Mouse (Mus musculus) cerebellum, postnatal 10 days (tissue): ENCODE results near the gene Rpl41.
A peak's percentile ranks its signal among the peaks of the same experiment; 100 is the strongest.
"Not testable (repeated sequence)": the region's sequence is repeated elsewhere in the genome, so short reads cannot be mapped to it uniquely, and the experiment has no call there.

Experiments
- DNase-seq, 2 experiments: peaks; one replicate each; pipeline ENCODE4 v3.0.0; 2021; ENCODE audit warnings: mixed read lengths in 2 of 2

Gene Rpl41

DNA sequence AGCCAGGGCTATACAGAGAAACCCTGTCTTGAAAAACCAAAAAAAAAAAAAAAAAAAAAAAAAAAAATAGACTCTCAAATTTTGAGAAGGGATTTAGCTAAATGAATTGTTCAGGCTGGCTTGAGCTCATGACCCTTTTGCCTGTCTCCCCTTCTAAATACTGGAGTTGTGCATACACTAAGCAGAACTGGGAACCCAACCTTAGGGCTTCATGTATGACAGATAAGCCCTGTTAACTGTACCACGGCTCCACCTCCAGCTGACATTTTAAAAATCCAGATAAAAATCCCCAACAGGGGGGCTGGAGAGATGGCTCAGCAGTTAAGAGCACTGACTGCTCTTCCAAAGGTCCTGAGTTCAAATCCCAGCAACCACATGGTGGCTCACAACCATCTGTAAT is 6.5 kb upstream of the Rpl41 start:
- not testable (repeated sequence) for DNase-seq

DNA sequence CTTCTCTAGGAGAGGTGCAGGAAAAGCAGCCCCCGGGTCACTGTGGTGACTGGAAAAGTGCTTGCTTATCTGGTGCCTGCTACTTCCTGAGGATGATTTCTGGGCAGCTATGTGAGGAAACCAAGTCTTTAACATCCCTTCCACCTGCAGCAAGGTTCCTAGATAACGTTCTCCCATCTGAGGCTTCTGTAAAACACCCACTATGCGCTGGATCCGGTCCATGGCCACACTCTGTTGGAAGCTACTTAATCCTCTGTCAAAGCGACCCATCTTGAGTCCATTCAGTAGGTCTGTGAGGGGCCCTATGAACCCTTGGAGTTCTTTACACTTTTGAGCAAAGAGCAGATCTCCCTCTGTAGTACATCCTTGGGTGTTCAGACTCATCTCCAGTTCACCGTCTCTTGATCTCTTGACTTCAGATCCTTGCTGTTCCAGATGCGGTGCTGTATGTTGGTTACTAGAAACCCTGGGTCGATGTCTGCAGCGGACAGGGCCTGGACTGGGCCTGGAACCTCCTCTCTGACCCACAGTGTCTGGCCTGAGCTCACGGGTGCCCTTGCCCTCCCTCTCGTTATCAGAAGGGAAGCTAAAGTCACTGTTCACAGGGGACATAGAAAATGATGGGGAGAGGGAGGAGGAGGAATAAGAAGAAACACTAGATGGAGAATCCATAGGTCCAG is 1.2 kb upstream of the Rpl41 start:
- not testable (repeated sequence) for DNase-seq

DNA sequence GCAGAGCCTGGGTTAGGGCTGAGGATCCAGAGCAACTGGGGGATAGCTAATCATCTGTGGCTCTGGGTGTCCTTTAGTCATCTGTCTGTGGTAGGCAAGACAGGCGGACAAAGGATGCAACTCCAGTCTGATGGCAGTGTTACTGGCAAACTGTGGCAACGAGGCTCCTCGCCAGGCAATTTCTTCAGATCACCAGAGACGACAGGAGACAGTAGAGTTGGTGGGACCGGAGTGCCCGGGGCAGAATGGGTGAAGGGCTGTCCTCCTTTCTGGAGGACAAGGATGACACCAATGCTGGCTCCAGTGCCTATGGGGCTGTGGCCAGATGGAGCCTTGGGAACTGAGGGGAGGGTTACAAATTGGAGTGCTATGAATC is 565 bp upstream of the Rpl41 start:
- peak; percentile 55 to 64 for DNase-seq

DNA sequence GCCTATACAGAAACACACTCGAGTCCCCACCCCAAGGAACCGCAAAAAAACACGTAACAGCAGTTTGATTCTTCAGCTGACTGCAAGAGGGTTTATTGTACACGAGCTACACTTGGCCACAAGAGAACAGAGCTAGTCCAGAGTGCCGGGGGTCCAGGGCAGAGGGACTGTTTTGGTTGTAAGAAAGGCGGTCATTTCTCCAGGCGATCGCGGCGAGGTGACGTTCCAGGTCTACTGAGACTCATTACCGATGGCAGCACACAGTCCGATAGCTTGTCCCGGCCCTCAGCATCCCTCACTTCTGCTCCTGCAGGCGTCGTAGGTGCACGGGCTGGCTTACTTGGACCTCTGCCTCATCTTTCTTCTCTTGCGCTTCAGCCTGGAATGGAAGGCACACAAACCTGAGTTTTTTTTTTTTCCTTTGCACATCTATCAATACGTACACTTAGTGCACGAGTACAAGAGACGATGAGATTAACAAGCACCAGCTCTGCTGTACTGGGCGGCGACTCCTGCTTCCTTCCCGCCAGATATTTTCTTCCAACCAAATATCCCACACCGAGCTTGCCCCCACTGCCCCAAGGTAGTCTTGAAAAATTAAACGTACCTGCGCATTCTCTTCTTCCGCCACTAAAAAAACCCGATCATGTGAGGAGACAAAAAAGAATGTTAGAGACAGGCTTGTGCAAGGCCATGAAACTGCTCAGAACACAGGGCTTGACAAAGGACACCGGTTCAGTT is 884 bp downstream of the Rpl41 start:
- peak; percentile 23 to 53 for DNase-seq

DNA sequence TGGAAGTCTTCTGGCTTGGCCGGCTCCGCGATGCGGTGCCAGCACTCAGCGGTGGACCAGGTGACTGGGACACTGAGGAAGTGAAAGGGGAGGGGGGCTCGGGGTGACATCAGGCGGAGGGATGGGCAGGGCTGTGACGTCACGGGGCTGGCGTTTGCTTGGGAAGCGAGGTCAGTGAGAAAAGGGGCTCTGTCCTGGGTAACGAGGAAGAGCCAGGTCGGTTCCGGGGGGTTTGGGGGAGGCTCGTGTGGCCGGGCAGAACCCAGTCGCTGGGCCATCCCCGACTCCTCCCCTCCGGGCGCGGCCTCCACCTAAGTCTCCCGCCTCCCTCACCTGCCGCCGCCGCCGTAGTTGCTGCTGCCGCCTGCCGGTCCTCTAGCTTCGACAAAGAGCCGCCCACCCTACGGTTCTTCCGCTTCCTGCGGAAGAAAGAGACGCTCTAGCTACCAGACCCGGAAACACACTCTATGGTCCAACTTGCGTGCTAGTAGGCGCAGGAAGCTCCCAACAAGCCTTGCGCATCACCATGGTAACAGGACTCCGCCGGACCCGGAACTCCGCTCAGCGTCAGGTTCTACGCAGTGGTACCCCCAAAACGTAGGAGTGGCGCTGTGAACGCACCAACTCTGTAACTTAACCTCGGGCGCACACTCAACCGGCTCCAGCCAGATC is 1.6 kb downstream of the Rpl41 start, which contains the start of gene Zc3h10:
TSS of gene Zc3h10 (minus strand) at position 414 of the 672 bp plus-strand sequence.
- DNase-seq, result peak; percentile 97

DNA sequence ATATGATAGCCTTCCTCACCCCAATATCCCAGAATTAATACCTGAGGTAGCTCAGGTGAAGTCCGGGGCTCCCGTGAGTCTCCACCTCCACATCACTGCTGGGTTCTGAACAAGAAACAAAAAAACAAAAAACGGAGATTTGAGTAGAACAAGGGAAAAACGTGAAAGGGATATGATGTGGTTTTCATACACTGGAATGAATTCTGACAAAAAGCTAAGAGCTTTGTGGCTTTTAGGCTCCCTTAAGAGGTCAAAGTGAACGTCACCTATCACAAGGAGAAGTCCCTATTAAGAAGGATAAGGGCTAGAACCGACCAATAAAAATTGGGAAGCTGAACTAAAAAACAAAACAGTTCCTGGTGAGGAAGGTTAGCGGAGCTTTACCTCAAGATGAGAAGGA is 2.3 kb downstream of the Rpl41 start:
- DNase-seq, result peak in 1 of 2 experiments; percentile 42

DNA sequence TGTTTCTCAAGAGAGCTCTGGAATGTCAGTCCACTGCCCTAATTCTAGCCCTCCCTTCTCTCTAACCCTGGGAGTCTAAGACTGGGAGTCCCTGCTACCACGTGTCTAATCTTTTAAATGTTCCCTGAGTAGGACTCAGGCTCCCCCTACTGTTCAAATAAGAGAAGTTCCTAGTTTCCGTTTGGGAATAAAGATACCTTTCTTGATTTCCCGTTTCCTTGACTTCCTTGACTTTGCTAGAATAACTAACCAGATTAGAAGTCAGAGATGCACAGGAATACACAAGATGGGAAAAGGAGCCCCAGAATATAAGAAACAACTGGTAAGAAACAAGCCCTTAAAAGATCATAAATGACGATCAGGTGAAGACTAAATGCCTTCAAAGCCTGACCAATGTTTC is 2.7 kb downstream of the Rpl41 start:
- DNase-seq, result peak in 1 of 2 experiments; percentile 64

DNA sequence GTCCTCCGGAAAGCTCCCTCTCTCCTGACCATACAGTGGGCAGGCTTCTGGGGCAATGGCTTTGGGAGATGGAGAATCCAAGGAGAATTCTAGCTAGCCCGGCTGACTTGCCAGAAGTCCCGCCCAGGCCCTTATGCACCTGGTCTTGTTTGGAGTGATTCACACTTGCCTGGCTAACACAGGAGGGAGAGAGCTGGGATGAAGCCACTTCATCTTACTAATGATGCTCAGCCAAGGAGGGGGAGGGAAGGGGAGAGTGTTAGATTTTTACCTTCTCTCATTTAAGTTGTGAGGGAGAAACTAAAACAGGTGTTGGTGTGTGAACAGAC is 3.6 kb downstream of the Rpl41 start:
- no peak for DNase-seq

DNA sequence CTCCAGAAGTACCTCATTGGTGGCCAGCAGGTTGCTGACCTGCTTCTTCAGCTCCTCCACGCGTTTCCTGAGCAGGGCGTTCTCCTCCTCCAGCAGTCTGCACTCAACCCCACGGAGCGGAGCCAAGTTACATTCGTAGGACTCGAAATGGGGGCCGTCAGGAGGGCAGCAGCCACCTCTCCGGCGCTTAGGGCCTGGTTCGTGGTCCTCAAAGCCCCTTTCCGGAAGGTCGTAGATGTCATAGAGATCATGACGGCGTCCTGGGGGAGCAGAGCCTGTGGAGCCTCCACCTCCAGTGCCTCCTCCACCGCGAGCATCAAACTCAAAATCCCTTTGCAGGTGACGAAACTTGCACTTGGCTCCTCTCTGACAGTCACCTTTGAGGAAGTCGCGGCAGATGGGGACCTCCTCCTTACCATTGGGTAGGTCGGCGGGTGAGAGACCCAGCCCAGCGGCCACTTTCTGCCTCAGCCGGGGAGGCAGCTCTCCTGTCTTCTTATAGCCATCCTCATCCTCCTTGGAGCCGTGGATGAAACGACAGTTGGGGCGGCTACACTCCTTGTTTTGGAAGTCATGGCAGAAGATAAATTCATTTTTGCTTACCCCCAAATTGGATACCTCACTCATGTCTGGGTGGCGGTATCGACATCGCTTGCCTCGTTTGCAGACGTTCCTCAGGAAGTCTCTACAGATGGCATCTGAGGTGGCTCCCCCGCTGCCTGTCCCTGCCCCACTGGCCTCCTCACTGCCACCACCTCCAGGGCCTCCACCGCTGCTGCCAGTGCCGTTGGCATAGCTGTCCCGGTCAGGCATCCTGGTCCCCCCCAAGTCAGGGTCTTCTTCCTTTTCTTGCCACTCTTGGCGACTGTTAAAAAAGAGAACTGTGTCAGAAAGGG is 4.2 kb downstream of the Rpl41 start:
- peak in 1 of 2 experiments; percentile 17 for DNase-seq

DNA sequence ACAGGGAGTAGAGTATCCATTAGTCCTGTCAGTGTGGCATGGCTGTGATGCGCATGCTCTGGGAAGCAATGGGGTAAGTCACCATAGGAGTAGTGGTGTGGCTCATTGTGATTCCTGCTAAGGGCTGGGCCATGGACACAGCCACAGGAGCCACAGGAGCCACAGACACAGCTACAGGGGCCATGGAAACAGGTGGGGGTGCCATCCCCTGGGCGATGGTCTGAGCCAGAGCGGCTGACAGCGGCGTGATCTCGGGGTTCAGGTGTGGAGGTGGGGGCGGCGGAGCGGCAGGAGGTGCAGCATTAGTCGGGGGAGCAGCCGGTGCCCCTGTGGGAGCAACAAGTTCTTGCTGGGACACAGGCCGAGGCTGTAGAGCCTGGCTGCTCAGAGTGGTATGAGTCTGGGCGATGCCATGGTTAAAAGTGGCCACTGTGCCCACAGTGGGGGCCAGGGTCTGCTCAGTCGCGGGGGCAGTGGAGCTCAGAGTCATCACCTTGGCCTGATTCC is 4.9 kb downstream of the Rpl41 start:
- DNase-seq, result no peak

DNA sequence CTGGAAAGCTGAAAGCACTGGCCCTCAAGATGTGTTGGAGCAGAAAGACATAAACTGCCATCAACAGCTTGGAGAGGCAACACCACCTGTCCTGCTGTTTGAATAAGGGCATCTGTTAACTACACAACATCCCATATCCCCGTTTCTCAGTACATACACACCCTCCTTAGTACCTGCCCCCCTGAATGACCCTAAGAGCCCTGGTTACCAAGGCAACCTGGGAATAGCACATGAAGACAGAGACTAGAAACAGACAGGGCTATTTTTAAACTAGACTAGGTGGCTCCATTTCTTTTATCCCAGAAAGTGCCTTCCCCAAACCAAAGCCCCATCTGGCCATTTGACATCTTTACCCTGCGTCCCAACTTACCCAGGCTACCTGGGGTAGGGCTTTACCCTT is 6.0 kb downstream of the Rpl41 start:
- no peak for DNase-seq

DNA sequence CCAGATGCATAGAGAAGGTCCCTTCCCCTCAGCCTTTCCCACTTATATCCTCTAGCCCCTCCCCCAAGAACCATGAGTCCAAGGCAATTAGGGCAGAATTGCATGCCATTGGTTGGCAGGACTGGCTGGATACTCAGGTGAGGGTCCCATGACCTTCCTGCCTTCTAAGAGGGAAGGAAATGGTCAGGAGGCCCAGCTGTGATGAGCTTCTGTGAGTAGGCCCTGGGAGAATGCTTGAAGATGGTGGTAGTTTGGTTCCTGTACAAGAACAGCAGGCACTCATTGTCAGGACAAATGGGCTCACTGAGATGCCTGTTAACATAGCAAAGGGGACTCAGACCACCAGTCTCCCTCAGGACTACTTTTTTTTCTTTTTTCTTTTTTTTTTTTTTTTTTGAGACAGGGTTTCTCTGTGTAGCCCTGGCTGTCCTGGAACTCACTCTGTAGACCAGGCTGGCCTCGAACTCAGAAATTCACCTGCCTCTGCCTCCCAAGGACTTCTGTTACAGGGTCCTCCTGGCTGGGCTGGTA is 10.7 kb downstream of the Rpl41 start:
- DNase-seq, result no peak

DNA sequence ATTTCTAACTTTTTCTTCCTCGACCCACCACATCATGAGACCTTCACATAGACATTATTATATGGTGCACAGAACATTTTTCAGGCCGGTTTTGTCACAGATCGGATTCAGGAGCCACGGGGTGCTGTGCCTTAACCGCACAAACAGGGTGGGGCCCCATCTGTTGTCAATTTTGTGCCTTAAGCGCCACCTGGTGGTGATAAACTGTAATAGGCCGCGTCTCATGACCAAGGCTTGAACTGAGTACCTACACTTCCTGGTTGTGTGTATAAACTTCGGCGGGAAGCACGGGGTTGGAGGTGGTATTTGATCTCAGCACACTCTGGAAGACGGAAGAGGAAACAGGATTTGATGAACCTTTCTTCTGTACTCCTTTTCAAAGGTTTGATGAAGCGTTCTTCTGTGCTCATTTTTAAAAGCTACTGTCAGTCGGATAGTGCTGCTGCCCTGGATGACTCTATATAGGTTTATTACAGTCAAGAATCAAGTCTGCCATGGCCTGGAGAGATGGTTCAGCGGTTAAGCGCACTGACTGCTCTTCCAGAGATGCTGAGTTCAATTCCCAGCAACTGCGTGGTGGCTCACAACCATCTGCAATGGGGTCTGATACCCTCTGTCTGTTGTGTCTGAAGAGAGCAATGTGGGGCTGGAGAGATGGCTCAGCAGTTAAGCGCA is 12.7 kb downstream of the Rpl41 start:
- peak; percentile 92 for DNase-seq

DNA sequence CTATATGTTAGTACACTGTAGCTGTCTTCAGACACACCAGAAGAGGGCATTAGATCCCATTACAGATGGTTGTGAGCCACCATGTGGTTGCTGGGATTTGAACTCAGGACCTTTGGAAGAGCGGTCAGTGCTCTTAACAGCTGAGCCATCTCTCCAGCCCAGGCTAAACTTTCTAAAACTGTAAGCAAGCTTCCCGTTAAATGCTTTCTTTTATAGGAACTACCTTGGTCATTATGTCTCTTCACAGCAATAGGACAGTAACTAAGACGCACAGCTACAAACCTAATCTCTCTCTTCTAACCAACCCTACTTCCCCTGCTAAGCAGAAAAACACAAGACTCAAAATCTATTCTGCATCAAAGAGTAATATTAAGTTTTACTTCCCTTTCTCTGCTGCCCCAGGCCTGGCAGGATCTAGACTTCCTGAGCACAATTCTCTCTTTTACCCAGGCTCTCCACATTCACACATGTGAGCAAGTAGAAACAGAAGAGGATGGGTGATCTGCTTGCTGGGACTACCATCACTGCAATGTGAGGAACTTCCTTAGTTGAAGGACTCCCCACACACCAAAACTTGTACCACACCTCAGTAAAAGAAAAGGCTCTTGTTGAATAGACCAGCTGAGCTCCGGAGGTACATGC is 13.4 kb downstream of the Rpl41 start:
- DNase-seq, result no peak

DNA sequence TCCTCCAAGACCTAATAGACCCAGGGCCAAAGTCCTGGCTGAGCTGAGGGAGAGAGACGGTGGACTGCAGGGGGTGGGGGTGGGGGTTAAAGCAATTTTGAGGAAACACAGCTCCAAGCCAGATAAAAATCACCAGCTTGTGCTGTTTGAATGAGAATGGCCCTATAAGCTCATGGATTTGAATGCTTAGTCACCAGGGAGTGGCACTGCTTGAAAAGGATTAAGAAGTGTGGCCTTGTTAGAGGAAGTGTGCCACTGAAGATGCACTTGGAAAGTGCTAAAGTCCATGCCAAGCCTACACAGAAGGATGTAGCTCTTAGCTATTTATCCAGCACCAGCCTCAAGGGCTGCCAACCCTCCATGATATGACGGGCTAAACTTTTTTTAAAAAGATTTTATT is 13.9 kb downstream of the Rpl41 start:
- no peak for DNase-seq

DNA sequence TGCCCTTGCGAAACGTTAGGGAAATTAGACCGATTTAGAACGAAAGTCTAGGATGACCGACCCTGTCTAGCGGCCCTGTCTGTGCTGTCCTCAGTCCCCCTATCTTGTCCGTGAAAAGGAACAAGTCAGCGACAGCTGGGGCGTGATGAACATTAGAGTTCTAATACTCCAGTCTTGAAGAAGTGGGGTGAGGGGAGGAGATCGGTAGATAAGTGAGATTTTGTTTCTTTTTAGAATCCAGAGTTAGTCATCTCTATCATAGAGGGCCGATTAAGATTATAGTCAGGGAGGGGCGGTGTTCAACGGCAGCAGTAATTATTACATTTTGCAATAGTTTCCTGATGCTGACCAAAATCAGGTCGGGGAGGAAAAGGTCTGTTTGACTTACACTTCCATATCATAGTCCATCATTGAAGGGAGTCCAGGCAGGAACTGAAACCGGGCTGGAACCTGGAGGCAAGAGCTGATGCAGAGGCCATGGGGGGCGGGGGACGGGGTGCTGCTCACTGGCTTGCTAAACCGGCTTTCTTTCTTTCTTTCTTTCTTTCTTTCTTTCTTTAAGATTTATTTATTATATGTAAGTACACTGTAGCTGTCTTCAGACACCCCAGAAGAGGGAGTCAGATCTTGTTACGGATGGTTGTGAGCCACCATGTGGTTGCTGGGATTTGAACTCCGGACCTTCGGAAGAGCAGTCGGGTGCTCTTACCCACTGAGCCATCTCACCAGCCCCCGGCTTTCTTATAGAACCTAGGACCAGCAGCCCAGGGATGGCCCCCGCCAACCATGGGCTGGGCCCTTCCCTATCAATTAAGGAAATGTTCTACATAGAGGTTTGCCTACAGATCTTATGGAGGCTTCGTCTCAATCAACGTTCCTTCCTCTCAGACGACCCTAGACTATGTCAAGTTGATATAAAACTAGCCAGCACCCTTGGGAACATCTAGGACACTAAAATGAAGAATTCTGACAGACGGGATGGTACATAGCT is 22.4 kb downstream of the Rpl41 start:
- peak in 1 of 2 experiments; percentile 23 for DNase-seq

DNA sequence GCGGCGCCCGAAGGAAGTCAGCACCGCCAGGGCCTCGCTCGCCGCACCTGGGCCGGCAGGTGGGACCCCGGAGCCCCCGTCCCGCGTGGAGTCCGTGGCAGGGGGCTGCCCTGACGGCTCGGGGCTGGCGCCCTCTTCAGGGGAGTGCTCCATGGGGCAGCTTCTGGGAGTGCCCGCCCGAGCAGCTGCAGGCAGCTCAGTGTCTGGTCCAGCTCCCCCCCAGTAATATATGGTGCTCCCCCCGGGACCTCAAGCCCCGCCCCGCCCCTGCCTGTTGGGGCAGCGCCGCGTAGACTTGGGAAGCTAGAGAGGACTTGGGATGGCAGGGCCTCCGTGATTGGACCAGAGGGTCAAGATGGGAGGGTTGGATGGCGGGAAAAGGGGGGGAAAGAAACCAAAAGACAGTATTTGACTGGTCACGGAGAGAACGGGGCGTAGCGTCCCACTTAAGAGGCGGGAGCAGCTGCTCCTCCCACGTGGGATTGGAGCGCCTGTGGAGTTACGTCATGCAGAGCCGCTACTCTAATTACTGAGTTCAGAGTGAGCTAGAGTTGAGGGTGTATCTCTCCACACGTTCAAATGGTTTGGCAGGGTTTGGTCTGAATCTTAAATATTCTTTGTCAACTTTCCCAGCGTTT is 23.3 kb downstream of the Rpl41 start, which contains the start of gene Esyt1:
TSS of gene Esyt1 (minus strand) at position 201 of the 638 bp plus-strand sequence.
- DNase-seq, result peak; percentile 93 to 95

DNA sequence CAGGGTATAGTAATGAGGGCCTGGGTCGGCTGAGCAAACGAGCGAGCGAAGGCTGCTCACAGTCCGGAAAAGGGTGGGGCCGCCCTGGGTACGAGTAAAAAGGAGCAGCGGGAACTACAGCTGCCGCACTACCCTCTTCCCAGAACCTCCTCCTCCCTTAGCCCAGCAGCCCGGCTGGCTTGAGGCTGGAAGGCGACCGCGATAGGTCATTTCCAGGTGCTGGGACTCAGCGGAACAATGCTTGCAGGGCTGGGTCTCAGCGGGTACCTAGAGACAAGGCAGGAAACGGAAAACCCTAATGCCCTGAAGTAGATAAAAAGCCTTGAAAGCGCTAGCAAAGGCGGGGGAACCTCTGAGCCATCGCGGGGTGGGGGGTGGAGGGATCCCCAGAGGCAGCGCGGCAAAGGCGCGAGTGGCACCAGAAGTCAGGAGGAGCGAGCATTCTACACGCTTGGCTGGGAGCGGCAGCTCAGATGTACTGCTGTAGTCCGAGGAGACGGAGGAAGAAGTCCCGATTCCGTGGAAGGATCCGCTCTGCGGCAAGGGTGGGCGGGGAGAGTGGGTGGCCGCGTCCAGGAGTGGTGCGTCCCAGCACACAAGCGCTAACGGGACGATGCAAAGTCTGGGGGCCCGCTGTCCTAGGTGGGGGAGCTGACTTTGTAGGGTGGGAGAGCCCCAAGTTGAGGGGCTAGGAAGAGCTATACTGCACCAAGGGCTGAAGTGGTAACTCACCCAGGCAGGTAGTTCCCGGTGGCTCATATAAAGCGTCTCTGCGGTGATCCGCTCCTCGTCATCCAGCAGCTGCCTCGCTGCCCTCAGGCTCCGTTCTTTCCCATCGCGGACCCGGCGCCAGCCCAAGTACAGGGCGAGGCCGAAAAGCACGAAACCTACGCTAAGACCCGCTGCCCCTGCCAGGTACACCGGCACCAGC is 24.1 kb downstream of the Rpl41 start:
- peak; percentile 75 to 78 for DNase-seq
